Mouse (Mus musculus) neural tube, embryonic 12.5 days (tissue): ENCODE measurements at regions not wholly inside any gene's neighbourhood (a gene's known extent, or its start where the extent isn't known, plus 50 kb on each side); places are given as distances from the start of the nearest gene placed in this dataset.

ENCODE experiments used
- ATAC-seq: fragments of 200-750 bp; cut with Nextera tagmentation; 2 replicates; pipeline ENCODE4 v1.8.0; 2017; ENCODE audit warnings: low read depth, mild to moderate bottlenecking, moderate TSS enrichment, moderate library complexity; ENCODE audit not compliant: low FRiP score
- H3K27ac ChIP-seq: fragments of 300-500 bp; sonication (generic); 2 replicates; pipeline ENCODE4 v1.5.1; 2016
- H3K27me3 ChIP-seq: fragments of 300-500 bp; sonication (generic); replicated peaks from 2 replicates; pipeline ENCODE4 v1.6.1; 2016; ENCODE audit warnings: mild to moderate bottlenecking
- H3K36me3 ChIP-seq: fragments of 300-500 bp; sonication (generic); 2 replicates; pipeline ENCODE4 v1.6.1; 2016; ENCODE audit warnings: mild to moderate bottlenecking
- H3K4me1 ChIP-seq: fragments of 300-500 bp; sonication (generic); 2 replicates; pipeline ENCODE4 v1.6.1; 2016
- H3K4me2 ChIP-seq: fragments of 300-500 bp; sonication (generic); replicated peaks from 2 replicates; pipeline ENCODE4 v1.6.1; 2016; ENCODE audit warnings: mild to moderate bottlenecking
- H3K4me3 ChIP-seq: fragments of 300-500 bp; sonication (generic); 2 replicates; pipeline ENCODE4 v1.5.1; 2016
- H3K9ac ChIP-seq: fragments of 300-500 bp; sonication (generic); 2 replicates; pipeline ENCODE4 v1.6.1; 2016; ENCODE audit warnings: mild to moderate bottlenecking
- H3K9me3 ChIP-seq: fragments of 300-500 bp; sonication (generic); 2 replicates; pipeline ENCODE4 v1.6.1; 2016; ENCODE audit warnings: mild to moderate bottlenecking
- WGBS: fragments of 180-500 bp; shearing (Covaris S2); methylation state at CpG from one replicate; pipeline ENCODE4 v1.1.7; 2016; 5-methylcytosine and 5-hydroxymethylcytosine counted together

- no peaks in the 10 kb centered on the region for H3K4me1 ChIP-seq
- ATAC-seq: no peak
- H3K4me3 ChIP-seq: no peak overlapping the region
- no peak overlapping the region for H3K27ac ChIP-seq
- no peaks in the 10 kb centered on the region for H3K9me3 ChIP-seq
- 76% methylated on average over 6 of the region's 6 CpGs for WGBS
- H3K4me2 ChIP-seq: no peak overlapping the region
- no peaks in the 10 kb centered on the region for H3K27me3 ChIP-seq
- no peaks in the 10 kb centered on the region for H3K36me3 ChIP-seq
- H3K9ac ChIP-seq: no peak overlapping the region
Measured at GRCm38 (mm10) chr16:9336063-9336462, 506.2 kb downstream of the 1810013L24Rik start.

GRCm38 (mm10) chr16:9339456-9339855 is 509.6 kb downstream of the 1810013L24Rik start:
- Histone ChIP-seq H3K9ac (no peak overlapping the region), H3K27me3 (no peaks in the 10 kb centered on the region), H3K9me3 (no peaks in the 10 kb centered on the region), H3K27ac (no peak overlapping the region), H3K36me3 (no peaks in the 10 kb centered on the region), H3K4me3 (no peak overlapping the region), H3K4me1 (no peaks in the 10 kb centered on the region), H3K4me2 (no peak overlapping the region)
- no peak for ATAC-seq
- WGBS: 79% methylated on average over 3 of the region's 3 CpGs

- H3K4me1 ChIP-seq: no peaks in the 10 kb centered on the region
- H3K4me3 ChIP-seq: no peak overlapping the region
- no peak overlapping the region for H3K4me2 ChIP-seq
- H3K27ac ChIP-seq: no peak overlapping the region
- H3K9ac ChIP-seq: no peak overlapping the region
- H3K9me3 ChIP-seq: no peaks in the 10 kb centered on the region
- H3K27me3 ChIP-seq: no peaks in the 10 kb centered on the region
- WGBS: 91% methylated on average over 4 of the region's 4 CpGs
- no peak for ATAC-seq
- no peaks in the 10 kb centered on the region for H3K36me3 ChIP-seq
Measured at GRCm38 (mm10) chr16:9341245-9341644, 511.3 kb downstream of the 1810013L24Rik start.

GRCm38 (mm10) chr16:9353811-9354210 is 523.9 kb downstream of the 1810013L24Rik start:
- Histone ChIP-seq H3K27me3 (no peaks in the 10 kb centered on the region), H3K4me3 (no peak overlapping the region), H3K4me1 (no peaks in the 10 kb centered on the region), H3K9me3 (no peaks in the 10 kb centered on the region), H3K36me3 (no peaks in the 10 kb centered on the region), H3K4me2 (no peak overlapping the region), H3K27ac (no peak overlapping the region), H3K9ac (no peak overlapping the region)
- ATAC-seq: no peak
- WGBS: 88% methylated on average over 4 of the region's 4 CpGs

GRCm38 (mm10) chr16:9354331-9355030 is 524.6 kb downstream of the 1810013L24Rik start:
- WGBS: 77% methylated on average over 8 of the region's 8 CpGs
- H3K27ac ChIP-seq: no peak overlapping the region

GRCm38 (mm10) chr16:9358651-9359050 is 528.8 kb downstream of the 1810013L24Rik start:
- Histone ChIP-seq H3K9ac (no peak overlapping the region), H3K4me2 (no peak overlapping the region), H3K36me3 (no peaks in the 10 kb centered on the region), H3K27ac (no peak overlapping the region), H3K4me3 (no peak overlapping the region), H3K4me1 (no peaks in the 10 kb centered on the region), H3K27me3 (no peaks in the 10 kb centered on the region), H3K9me3 (no peaks in the 10 kb centered on the region)
- 74% methylated on average over 4 of the region's 4 CpGs for WGBS
- ATAC-seq: no peak

More at GRCm38 (mm10) chr16:9354331-9355030, 524.6 kb downstream of the 1810013L24Rik start:
- no peaks in the 10 kb centered on the region for H3K4me1 ChIP-seq
- no peaks in the 10 kb centered on the region for H3K36me3 ChIP-seq
- H3K9ac ChIP-seq: no peak overlapping the region
- no peak for ATAC-seq
- H3K9me3 ChIP-seq: no peaks in the 10 kb centered on the region
- no peaks in the 10 kb centered on the region for H3K27me3 ChIP-seq
- no peak overlapping the region for H3K4me2 ChIP-seq
- no peak overlapping the region for H3K4me3 ChIP-seq

- WGBS: 91% methylated on average over 3 of the region's 3 CpGs
- no peaks in the 10 kb centered on the region for H3K36me3 ChIP-seq
- ATAC-seq: no peak
Measured at GRCm38 (mm10) chr16:9359399-9360135, 529.7 kb downstream of the 1810013L24Rik start.

GRCm38 (mm10) chr16:9360741-9361255 is 530.9 kb downstream of the 1810013L24Rik start:
- no peak overlapping the region for H3K27ac ChIP-seq
- H3K36me3 ChIP-seq: no peaks in the 10 kb centered on the region
- ATAC-seq: no peak
- no peak overlapping the region for H3K4me2 ChIP-seq
- H3K27me3 ChIP-seq: no peaks in the 10 kb centered on the region
- no peaks in the 10 kb centered on the region for H3K4me1 ChIP-seq
- H3K9ac ChIP-seq: no peak overlapping the region
- H3K9me3 ChIP-seq: no peaks in the 10 kb centered on the region
- H3K4me3 ChIP-seq: no peak overlapping the region
- WGBS: 84% methylated on average over 3 of the region's 3 CpGs

More at GRCm38 (mm10) chr16:9359399-9360135, 529.7 kb downstream of the 1810013L24Rik start:
- Histone ChIP-seq H3K9ac (no peak overlapping the region), H3K27me3 (no peaks in the 10 kb centered on the region), H3K4me1 (no peaks in the 10 kb centered on the region), H3K9me3 (no peaks in the 10 kb centered on the region), H3K4me3 (no peak overlapping the region), H3K4me2 (no peak overlapping the region), H3K27ac (no peak overlapping the region)

- 44% methylated on average over 11 of the region's 11 CpGs for WGBS
- Histone ChIP-seq H3K4me1 (no peaks in the 10 kb centered on the region), H3K4me3 (no peak overlapping the region), H3K9me3 (no peaks in the 10 kb centered on the region), H3K4me2 (no peak overlapping the region), H3K9ac (no peak overlapping the region), H3K27me3 (no peaks in the 10 kb centered on the region), H3K36me3 (no peaks in the 10 kb centered on the region), H3K27ac (no peak overlapping the region)
- ATAC-seq: no peak
Measured at GRCm38 (mm10) chr16:9362116-9362515, 532.2 kb downstream of the 1810013L24Rik start.

- Histone ChIP-seq H3K27me3 (no peaks in the 10 kb centered on the region), H3K36me3 (no peaks in the 10 kb centered on the region), H3K27ac (no peak overlapping the region), H3K9ac (no peak overlapping the region), H3K9me3 (no peaks in the 10 kb centered on the region), H3K4me2 (no peak overlapping the region), H3K4me1 (no peaks in the 10 kb centered on the region), H3K4me3 (no peak overlapping the region)
- WGBS: 34% methylated on average over 2 of the region's 2 CpGs
- no peak for ATAC-seq
Measured at GRCm38 (mm10) chr16:9364105-9364504, 534.2 kb downstream of the 1810013L24Rik start.

GRCm38 (mm10) chr16:9390986-9391385 is 561.1 kb downstream of the 1810013L24Rik start:
- H3K9me3 ChIP-seq: no peaks in the 10 kb centered on the region
- ATAC-seq: no peak
- no peak overlapping the region for H3K27ac ChIP-seq
- no peaks in the 10 kb centered on the region for H3K36me3 ChIP-seq
- no peak overlapping the region for H3K4me2 ChIP-seq
- H3K27me3 ChIP-seq: no peaks in the 10 kb centered on the region
- 50% methylated on average over 1 of the region's 1 CpGs for WGBS
- H3K4me3 ChIP-seq: no peak overlapping the region
- no peaks in the 10 kb centered on the region for H3K4me1 ChIP-seq
- H3K9ac ChIP-seq: no peak overlapping the region

GRCm38 (mm10) chr16:9404736-9405135 is 574.8 kb downstream of the 1810013L24Rik start:
- H3K9ac ChIP-seq: no peak overlapping the region
- H3K4me2 ChIP-seq: no peak overlapping the region
- H3K9me3 ChIP-seq: no peaks in the 10 kb centered on the region
- no peak for ATAC-seq
- no peak overlapping the region for H3K4me3 ChIP-seq
- H3K27ac ChIP-seq: no peak overlapping the region
- no peaks in the 10 kb centered on the region for H3K4me1 ChIP-seq
- H3K27me3 ChIP-seq: no peaks in the 10 kb centered on the region
- WGBS: 77% methylated on average over 5 of the region's 5 CpGs
- no peaks in the 10 kb centered on the region for H3K36me3 ChIP-seq
